Comparison of ENCODE assay signal across 29 mouse cellular contexts in the genomic region with DNA sequence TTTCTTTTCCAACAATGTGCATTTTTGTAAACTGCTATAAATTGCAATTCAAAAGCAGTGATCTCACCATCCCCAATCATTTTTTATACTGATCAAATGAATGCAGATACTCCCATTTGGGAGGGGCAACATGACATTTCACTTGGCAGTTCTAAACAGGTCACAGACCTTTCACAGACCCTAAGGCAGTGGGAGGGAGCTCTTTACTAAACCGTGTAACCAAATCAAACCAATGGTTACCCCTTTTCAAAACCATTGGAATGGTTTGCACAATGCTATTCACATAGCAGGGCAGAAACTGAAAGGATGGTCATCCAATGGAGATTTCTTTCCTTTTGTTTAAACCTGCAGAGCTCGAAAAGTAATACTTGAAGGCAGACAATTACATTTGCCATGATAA. TPM values are rescaled to one million over a fixed set of nuclear protein-coding genes. Genes with fewer than 3 reads are reported as not detected.
"Had no signal": no experiment of that assay in that cellular context is flagged by ENCODE, and none has a peak within 500 bp of the region (broad histone marks: within the 10 kb centered on the region; RNA-seq: fewer than 3 reads in every experiment).

No protein-coding gene starts in this region.

- H3K4me2 ChIP-seq: heart, embryonic 11.5 days; hindbrain, embryonic 13.5 days; intestine, embryonic 15.5 days; limb, embryonic 12.5 days; liver, embryonic 11.5 days; liver, embryonic 13.5 days had no signal

- H3K4me3 ChIP-seq: gastrocnemius, adult 2 months; heart, adult 2 months; hindbrain, embryonic 10.5 days; hindbrain, embryonic 13.5 days; intestine, embryonic 15.5 days; layer of hippocampus, adult 2 months; left cerebral cortex, adult 2 months; limb, embryonic 10.5 days; limb, embryonic 12.5 days; liver, embryonic 13.5 days had no signal

- H3K9me3 ChIP-seq: hindbrain, embryonic 10.5 days; hindbrain, embryonic 13.5 days; intestine, embryonic 15.5 days; limb, embryonic 10.5 days; limb, embryonic 12.5 days; liver, embryonic 13.5 days had no signal

- H3K9ac ChIP-seq: hindbrain, embryonic 13.5 days; intestine, embryonic 15.5 days; limb, embryonic 12.5 days; liver, embryonic 13.5 days had no signal

- H3K27ac ChIP-seq: gastrocnemius, adult 2 months; heart, adult 2 months; hindbrain, embryonic 10.5 days; hindbrain, embryonic 13.5 days; intestine, embryonic 15.5 days; layer of hippocampus, adult 2 months; left cerebral cortex, adult 2 months; limb, embryonic 10.5 days; limb, embryonic 12.5 days; liver, embryonic 13.5 days had no signal

- H3K36me3 ChIP-seq: hindbrain, embryonic 10.5 days; hindbrain, embryonic 13.5 days; intestine, embryonic 15.5 days; limb, embryonic 10.5 days; limb, embryonic 12.5 days; liver, embryonic 13.5 days had no signal

- DNase-seq: gastrocnemius, adult 2 months; gastrocnemius, postnatal 10 days; gastrocnemius, postnatal 25 days; heart, adult 2 months; heart, postnatal 10 days; heart, postnatal 4 days; kidney, adult 18-20 months; kidney, adult 8-10 months; kidney, postnatal 10 days; kidney, postnatal 36 days; liver; liver, embryonic 13.5 days had no signal

- ATAC-seq: hindbrain, embryonic 16.5 days; inflammation-experienced regulatory T-cells, adult 6 months; intestine, embryonic 15.5 days; intestine, postnatal 0 days had no signal

- H3K4me1 ChIP-seq: hindbrain, embryonic 13.5 days; intestine, embryonic 15.5 days; liver, embryonic 13.5 days had no signal

RNA-seq across cellular contexts. Expression of gene Ptf1a, which starts 13.3 kb away (rescaled TPM):
- polyA plus RNA-seq: frontal cortex, adult 2 months; heart, adult 2 months; heart, embryonic 11.5 days; heart, embryonic 14.5 days; heart, embryonic 16.5 days; inflammation-experienced regulatory T-cells, adult 6 months; intestine, postnatal 0 days; kidney, embryonic 14.5 days; kidney, embryonic 16.5 days; limb, embryonic 10.5 days; limb, embryonic 12.5 days; liver, embryonic 11.5 days; liver, embryonic 13.5 days had no signal
